Mouse (Mus musculus): Measurements from ENCODE around the gene Gon7. TPM values are rescaled to one million over a fixed set of nuclear protein-coding genes. Genes with fewer than 3 reads are reported as not detected.

Gon7 gene
- polyA plus RNA-seq, 1 experiment from 2014 or later, result 46.1 TPM

DNA sequence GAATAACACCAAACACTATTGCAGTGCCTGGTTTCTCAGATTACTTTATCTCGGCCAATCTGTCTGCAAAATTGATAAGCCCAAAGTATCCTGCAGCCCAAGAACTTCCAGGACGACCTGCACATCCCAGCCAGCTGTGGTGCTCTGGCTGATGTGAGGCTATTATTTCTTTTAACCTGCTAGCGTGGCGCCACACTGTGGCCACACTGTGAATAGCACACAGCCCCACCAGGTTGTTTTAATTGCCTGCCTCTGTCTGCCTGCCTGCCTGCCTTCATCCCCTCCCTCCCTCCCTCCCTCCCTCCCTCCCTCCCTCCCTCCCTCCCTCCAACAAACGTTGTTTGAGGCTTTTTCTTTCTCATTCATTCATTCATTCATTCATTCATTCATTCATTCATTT, 24.2 kb downstream of the Gon7 start:
- Histone ChIP-seq H3K27ac (no peak overlapping the region), H3K4me1 (peaks cover 35% of the 10 kb centered on the region), H3K9me3 (replicated peaks) (no peaks in the 10 kb centered on the region), H3K27me3 (ENCODE audit: low read depth, poor library complexity, severe bottlenecking) (no peaks in the 10 kb centered on the region), H3K36me3 (no peaks in the 10 kb centered on the region), H3K4me3 (no peak overlapping the region)
- peak; percentile 81 for DNase-seq (ENCODE audit: low spot score)
- WGBS, result 16% methylated on average over 5 of the region's 5 CpGs

DNA sequence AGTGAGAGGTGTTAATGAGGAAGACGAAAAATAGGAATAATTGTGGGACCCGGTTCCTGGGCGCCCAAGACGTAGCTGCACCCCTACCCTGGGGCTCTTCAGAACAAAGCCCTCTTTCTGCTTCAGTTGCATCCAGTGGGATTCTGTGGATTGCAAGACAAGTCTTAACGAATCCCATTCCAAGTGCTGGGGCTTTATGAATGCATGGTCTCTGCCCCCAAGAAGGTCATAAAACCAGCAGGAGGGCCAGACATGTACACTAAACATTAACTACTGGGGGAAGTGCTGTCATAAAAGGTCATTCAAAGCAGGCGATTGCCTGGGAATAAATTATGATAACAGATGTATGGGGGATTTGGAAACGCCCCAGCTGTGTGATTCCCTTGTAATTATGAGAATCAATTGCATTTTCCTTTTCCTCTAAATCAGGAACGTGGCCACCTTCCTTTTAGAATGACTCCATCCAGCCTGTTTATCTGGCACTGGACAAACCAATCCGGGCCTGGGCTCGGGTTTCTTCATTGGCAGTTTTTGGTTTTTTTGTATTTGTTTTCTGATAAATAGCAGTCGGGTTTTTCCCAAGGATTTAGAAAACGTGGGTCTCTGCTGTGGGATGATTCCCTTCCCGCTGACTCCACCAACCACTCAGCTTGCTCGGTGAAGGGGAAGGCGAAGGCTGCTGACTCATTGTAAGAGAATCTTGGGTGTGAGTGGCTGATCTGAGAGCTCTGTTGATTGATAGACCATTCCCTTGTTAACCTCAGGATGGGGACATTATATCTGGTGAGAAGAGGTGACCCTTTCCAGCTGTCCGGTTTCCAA, 26.6 kb downstream of the Gon7 start:
- Histone ChIP-seq H3K27ac (peak overlapping the region; percentile 93), H3K27me3 (ENCODE audit: low read depth, poor library complexity, severe bottlenecking) (no peaks in the 10 kb centered on the region), H3K36me3 (no peaks in the 10 kb centered on the region), H3K4me1 (peaks cover 37% of the 10 kb centered on the region), H3K4me3 (peak overlapping the region; percentile 39), H3K9me3 (replicated peaks) (no peaks in the 10 kb centered on the region)
- no peak for DNase-seq (ENCODE audit: low spot score)
- 41% methylated on average over 16 of the region's 16 CpGs for WGBS

DNA sequence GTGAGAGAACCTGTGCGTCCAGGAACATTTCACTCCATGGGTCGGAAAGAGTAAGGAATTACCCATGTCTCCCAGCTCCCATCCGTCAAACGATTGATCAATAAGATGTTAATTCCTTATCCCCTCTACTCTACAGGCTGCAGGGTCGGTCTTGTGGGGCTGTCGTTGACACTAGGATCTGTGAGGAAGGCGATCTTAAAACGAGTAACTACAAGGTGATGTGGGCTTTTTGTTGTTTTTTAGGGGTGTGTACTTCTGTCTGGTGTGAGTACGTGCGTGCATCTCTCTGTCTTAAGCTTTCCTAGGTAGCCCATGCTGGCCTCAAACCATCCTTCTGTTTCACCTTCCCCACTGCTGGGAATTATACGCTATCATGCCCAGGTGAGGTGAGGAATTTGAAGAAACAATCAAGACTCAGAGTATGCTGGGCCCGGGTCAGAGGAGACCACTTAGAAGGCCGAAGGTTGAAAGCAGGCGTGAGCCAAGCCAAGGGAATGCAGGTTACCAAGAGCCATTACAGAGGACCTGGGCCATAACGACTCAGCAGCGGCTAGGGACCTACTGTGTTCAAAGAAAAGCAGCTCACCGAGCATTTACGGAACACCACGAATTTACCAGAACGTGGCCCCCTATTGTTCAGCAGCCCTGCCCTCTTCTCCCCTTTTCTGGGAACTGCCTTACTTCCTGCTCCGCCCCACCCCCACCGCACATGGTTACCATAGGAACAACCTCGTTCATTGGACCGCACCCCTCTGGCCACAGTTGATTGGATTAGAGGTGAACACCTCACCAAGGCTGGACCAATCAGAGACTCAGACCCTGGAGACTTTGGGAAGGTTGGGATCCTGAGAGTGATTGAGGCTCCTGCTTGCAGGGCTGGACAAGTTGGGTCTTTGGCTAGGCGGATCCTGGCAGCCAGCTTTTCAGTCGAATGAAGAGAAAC, 27.5 kb downstream of the Gon7 start:
- 33% methylated on average over 26 of the region's 26 CpGs for WGBS
- no peaks in the 10 kb centered on the region for H3K9me3 ChIP-seq (replicated peaks)
- H3K27me3 ChIP-seq (ENCODE audit: low read depth, poor library complexity, severe bottlenecking), result no peaks in the 10 kb centered on the region
- DNase-seq (ENCODE audit: low spot score), result peak; percentile 94
- peak overlapping the region; percentile 93 for H3K27ac ChIP-seq
- peaks cover 39% of the 10 kb centered on the region for H3K4me1 ChIP-seq
- peak overlapping the region; percentile 39 for H3K4me3 ChIP-seq
- H3K36me3 ChIP-seq, result no peaks in the 10 kb centered on the region

GRCm38 (mm10) chr12:102725761-102726175, 31.8 kb downstream of the Gon7 start:
- Histone ChIP-seq H3K36me3 (no peaks in the 10 kb centered on the region), H3K4me1 (peaks cover 26% of the 10 kb centered on the region), H3K9me3 (replicated peaks) (no peaks in the 10 kb centered on the region), H3K27me3 (ENCODE audit: low read depth, poor library complexity, severe bottlenecking) (no peaks in the 10 kb centered on the region), H3K27ac (peak overlapping the region; percentile 50), H3K4me3 (no peak overlapping the region)
- no peak for DNase-seq (ENCODE audit: low spot score)
- 88% methylated on average over 7 of the region's 7 CpGs for WGBS

GRCm38 (mm10) chr12:102725146-102725545, 32.5 kb downstream of the Gon7 start:
- Histone ChIP-seq H3K9me3 (replicated peaks) (no peaks in the 10 kb centered on the region), H3K27ac (no peak overlapping the region), H3K4me3 (no peak overlapping the region), H3K27me3 (ENCODE audit: low read depth, poor library complexity, severe bottlenecking) (no peaks in the 10 kb centered on the region), H3K4me1 (peaks cover 20% of the 10 kb centered on the region), H3K36me3 (no peaks in the 10 kb centered on the region)
- WGBS, result 95% methylated on average over 6 of the region's 6 CpGs
- DNase-seq (ENCODE audit: low spot score), result no peak

DNA sequence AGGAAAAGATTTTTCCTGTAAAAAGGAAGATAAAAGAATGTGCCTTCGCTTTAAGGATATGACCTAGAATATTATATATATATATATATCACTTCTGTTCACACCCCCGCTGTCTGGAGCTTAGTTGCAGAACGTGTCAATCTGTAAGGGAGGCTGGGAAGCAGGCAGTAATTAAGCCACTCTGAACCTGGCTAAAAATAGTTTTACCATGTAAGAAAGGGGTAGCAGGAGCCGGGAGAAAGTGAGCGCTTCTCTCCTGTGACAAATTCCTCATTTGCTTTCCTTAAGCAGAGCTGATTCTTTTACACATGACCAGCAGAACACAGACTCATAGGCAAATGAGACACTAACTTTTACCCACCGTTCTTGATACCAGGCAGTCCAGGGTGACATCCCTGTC, 33.7 kb downstream of the Gon7 start:
- Histone ChIP-seq H3K4me1 (peaks cover 21% of the 10 kb centered on the region), H3K36me3 (no peaks in the 10 kb centered on the region), H3K27me3 (ENCODE audit: low read depth, poor library complexity, severe bottlenecking) (no peaks in the 10 kb centered on the region), H3K27ac (no peak overlapping the region), H3K4me3 (no peak overlapping the region), H3K9me3 (replicated peaks) (no peaks in the 10 kb centered on the region)
- DNase-seq (ENCODE audit: low spot score), result no peak
- WGBS, result 79% methylated on average over 6 of the region's 6 CpGs

GRCm38 (mm10) chr12:102722966-102723365, 34.6 kb downstream of the Gon7 start:
- Histone ChIP-seq H3K27me3 (ENCODE audit: low read depth, poor library complexity, severe bottlenecking) (no peaks in the 10 kb centered on the region), H3K4me1 (peaks cover 21% of the 10 kb centered on the region), H3K4me3 (no peak overlapping the region), H3K36me3 (no peaks in the 10 kb centered on the region), H3K9me3 (replicated peaks) (no peaks in the 10 kb centered on the region), H3K27ac (no peak overlapping the region)
- WGBS, result 82% methylated on average over 8 of the region's 8 CpGs
- DNase-seq (ENCODE audit: low spot score), result no peak

GRCm38 (mm10) chr12:102722451-102722850, 35.2 kb downstream of the Gon7 start:
- no peak overlapping the region for H3K4me3 ChIP-seq
- H3K27ac ChIP-seq, result peak overlapping the region; percentile 70
- H3K4me1 ChIP-seq, result peaks cover 21% of the 10 kb centered on the region
- no peaks in the 10 kb centered on the region for H3K36me3 ChIP-seq
- no peaks in the 10 kb centered on the region for H3K9me3 ChIP-seq (replicated peaks)
- 64% methylated on average over 11 of the region's 11 CpGs for WGBS
- H3K27me3 ChIP-seq (ENCODE audit: low read depth, poor library complexity, severe bottlenecking), result no peaks in the 10 kb centered on the region
- DNase-seq (ENCODE audit: low spot score), result no peak

DNA sequence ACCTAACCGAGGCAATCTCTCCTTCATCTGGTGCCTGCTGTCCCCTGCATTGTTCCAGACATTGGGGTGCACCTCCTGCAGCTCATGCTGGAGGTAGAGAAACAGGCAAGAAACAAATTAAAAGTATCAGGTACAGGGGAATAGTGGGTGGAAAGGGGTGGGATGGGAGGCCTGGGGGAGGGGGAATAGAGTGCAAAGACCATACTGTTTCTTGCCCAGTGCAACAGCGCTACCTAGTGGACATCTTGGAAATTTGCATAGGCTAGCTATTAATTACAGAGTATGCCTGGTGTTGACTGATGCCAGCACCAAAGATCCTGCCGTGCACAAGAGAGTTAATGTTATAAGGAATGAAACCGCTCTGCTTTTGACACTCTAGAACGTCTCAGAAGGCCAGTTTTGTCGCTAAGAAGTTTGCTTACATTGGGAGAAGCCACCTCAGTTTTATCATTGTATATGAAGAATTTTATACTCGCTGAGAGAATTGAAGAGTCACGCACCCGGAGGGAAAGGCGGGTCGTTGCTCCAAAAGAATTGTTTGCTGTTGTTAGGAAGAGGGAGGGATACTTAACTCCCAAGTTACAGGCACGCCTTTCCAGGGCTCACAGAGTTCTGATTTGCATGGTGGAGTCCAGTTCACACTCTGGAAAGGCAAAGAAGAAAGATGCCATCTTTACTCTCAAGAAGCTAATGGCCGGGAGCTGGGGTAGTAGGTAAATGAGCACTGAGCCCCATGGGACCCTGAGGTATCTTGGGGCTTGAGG, 37.9 kb downstream of the Gon7 start:
- 35% methylated on average over 13 of the region's 13 CpGs for WGBS
- Histone ChIP-seq H3K36me3 (no peaks in the 10 kb centered on the region), H3K27ac (no peak overlapping the region), H3K4me1 (peaks cover 17% of the 10 kb centered on the region), H3K27me3 (ENCODE audit: low read depth, poor library complexity, severe bottlenecking) (no peaks in the 10 kb centered on the region), H3K9me3 (replicated peaks) (no peaks in the 10 kb centered on the region), H3K4me3 (no peak overlapping the region)
- DNase-seq (ENCODE audit: low spot score), result peak; percentile 80

DNA sequence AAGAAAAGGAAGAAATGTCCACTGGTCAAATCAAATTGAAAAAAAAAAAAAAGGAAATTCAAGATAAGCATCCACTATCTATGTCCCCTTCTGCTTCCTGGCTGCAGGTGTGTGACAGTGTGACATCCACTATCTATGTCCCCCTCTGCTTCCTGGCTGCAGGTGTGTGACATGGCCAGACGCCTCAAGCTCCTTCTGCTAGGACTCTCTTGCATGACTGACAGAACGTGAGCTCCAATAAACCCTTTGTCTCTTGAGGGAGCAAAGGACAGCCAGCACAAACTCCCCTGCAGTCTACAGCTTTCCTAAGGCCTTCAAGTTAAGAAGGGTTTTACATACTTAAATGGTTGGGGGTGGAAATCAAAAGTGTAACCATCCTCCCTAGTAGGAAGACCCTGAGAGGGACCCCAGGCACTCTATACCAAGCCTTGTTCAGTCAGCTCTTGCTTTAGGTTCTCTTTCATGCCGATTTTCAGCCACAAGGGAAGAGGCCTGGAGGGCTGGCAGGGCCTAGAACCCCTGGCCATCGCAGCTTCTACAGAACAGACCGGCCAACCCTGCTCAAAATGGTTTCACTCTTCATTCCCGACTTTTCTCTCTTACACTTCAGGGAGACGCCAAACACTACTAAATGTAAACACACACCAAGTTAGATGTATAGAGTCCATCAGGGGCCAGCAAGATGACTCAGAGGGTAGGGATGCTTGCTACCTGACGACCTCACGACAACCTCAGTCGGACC, 42.8 kb downstream of the Gon7 start:
- no peak overlapping the region for H3K27ac ChIP-seq
- no peaks in the 10 kb centered on the region for H3K27me3 ChIP-seq (ENCODE audit: low read depth, poor library complexity, severe bottlenecking)
- no peak for DNase-seq (ENCODE audit: low spot score)
- H3K36me3 ChIP-seq, result no peaks in the 10 kb centered on the region
- 89% methylated on average over 10 of the region's 10 CpGs for WGBS
- no peak overlapping the region for H3K4me3 ChIP-seq
- H3K4me1 ChIP-seq, result peaks cover 27% of the 10 kb centered on the region
- H3K9me3 ChIP-seq (replicated peaks), result no peaks in the 10 kb centered on the region

GRCm38 (mm10) chr12:102714116-102714515, 43.5 kb downstream of the Gon7 start:
- H3K9me3 ChIP-seq (replicated peaks), result no peaks in the 10 kb centered on the region
- no peak overlapping the region for H3K27ac ChIP-seq
- peaks cover 20% of the 10 kb centered on the region for H3K4me1 ChIP-seq
- DNase-seq (ENCODE audit: low spot score), result no peak
- no peaks in the 10 kb centered on the region for H3K27me3 ChIP-seq (ENCODE audit: low read depth, poor library complexity, severe bottlenecking)
- 75% methylated on average over 2 of the region's 2 CpGs for WGBS
- no peak overlapping the region for H3K4me3 ChIP-seq
- no peaks in the 10 kb centered on the region for H3K36me3 ChIP-seq
